Mouse (Mus musculus) heart, adult 2 months (tissue): ENCODE results near the gene Mrpl48.

ENCODE experiments used
- CTCF ChIP-seq: fragments of 200-600 bp; IDR thresholded peaks from 2 replicates; pipeline ENCODE4 v1.8.1; 2022; ENCODE audit warnings: antibody characterized with exemption, mild to moderate bottlenecking, moderate library complexity
- EP300 ChIP-seq: fragments of 200-500 bp; IDR thresholded peaks from 2 replicates; pipeline ENCODE4 v1.6.1; 2011; ENCODE audit warnings: low read depth, low read length, control low read depth; ENCODE audit not compliant: insufficient read depth
- POLR2A ChIP-seq: fragments of 200-500 bp; IDR thresholded peaks from 2 replicates; pipeline ENCODE4 v1.6.1; 2011; ENCODE audit warnings: mild to moderate bottlenecking, low read depth, low read length, control low read depth; ENCODE audit not compliant: insufficient read depth

- no peak for TF ChIP-seq CTCF
- no peak for TF ChIP-seq POLR2A
- TF ChIP-seq EP300, result no peak
Observed at GRCm38 (mm10) chr7:100522222-100522621, 85.9 kb downstream of the Mrpl48 start.
